Mouse (Mus musculus) CH12.LX (cell line): ENCODE data around the gene Acadl. TPM values are rescaled to one million over a fixed set of nuclear protein-coding genes. Genes with fewer than 3 reads are reported as not detected.

Experiments
- DNase-seq: peaks from one replicate; pipeline ENCODE4 v3.0.0-alpha.2; 2013; ENCODE audit errors: extremely low read depth
- H3K27ac ChIP-seq: 2 replicates; pipeline ENCODE4 v1.5.1; 2012; ENCODE audit warnings: low read depth, mild to moderate bottlenecking, control low read depth, moderate library complexity; ENCODE audit not compliant: insufficient read depth
- H3K27me3 ChIP-seq: replicated peaks from 2 replicates; pipeline ENCODE3; 2012; ENCODE audit warnings: inconsistent platforms
- H3K36me3 ChIP-seq, 2 experiments: replicated peaks in 1 of 2; 2 replicates each; pipeline versions ENCODE3 to v1.6.1; 2012; ENCODE audit warnings: inconsistent platforms in 1 of 2, low read length in 1 of 2, mild to moderate bottlenecking in 1 of 2, mixed read lengths in 1 of 2, moderate library complexity in 1 of 2; ENCODE audit not compliant: control insufficient read depth in 1 of 2, insufficient read depth in 1 of 2
- H3K4me1 ChIP-seq, 2 experiments: 2 replicates each; pipeline ENCODE4 v1.6.1; 2012; ENCODE audit warnings: inconsistent platforms in 1 of 2, moderate library complexity in 1 of 2; ENCODE audit not compliant: insufficient read depth in 2 of 2, control insufficient read depth in 1 of 2
- H3K4me2 ChIP-seq: 2 replicates; pipeline ENCODE4 v1.6.1; 2012; ENCODE audit warnings: low read depth, mild to moderate bottlenecking, control low read depth; ENCODE audit not compliant: poor library complexity, insufficient read depth, severe bottlenecking
- H3K4me3 ChIP-seq, 3 experiments: fragments of 150-350 bp in 1 of 3; sonication (generic) in 1 of 3; replicated peaks in 1 of 3; 2 replicates each; pipeline versions ENCODE3 to v1.5.1; 2011 to 2012; ENCODE audit warnings: low read depth in 2 of 3, low read length in 2 of 3, mild to moderate bottlenecking in 2 of 3, moderate library complexity in 2 of 3, control low read depth in 1 of 3, improper control_type of control experiment in 1 of 3, inconsistent platforms in 1 of 3, mixed read lengths in 1 of 3; ENCODE audit not compliant: poor library complexity in 1 of 3
- H3K79me2 ChIP-seq: replicated peaks from 2 replicates; pipeline ENCODE4 v1.6.1; 2012; ENCODE audit warnings: mild to moderate bottlenecking, moderate library complexity; ENCODE audit not compliant: control insufficient read depth, poor library complexity, insufficient read depth, severe bottlenecking; ENCODE audit errors: extremely low read depth
- H3K9ac ChIP-seq: 2 replicates; pipeline ENCODE4 v1.6.1; 2012; ENCODE audit warnings: low read depth, mild to moderate bottlenecking, control low read depth, moderate library complexity; ENCODE audit not compliant: insufficient read depth
- H3K9me3 ChIP-seq: replicated peaks from 2 replicates; pipeline ENCODE3; 2012; ENCODE audit warnings: low read length, inconsistent platforms, mixed read lengths
- CHD2 ChIP-seq: IDR thresholded peaks from 2 replicates; pipeline ENCODE4 v1.6.1; 2011; ENCODE audit warnings: low read length, improper control_type of control experiment
- CTCF ChIP-seq, 2 experiments: IDR thresholded peaks in 1 of 2; conservative IDR thresholded peaks in 1 of 2; 2 replicates each; pipeline ENCODE4 v1.5.1; 2011 to 2012; ENCODE audit warnings: low read depth in 2 of 2, low read length in 2 of 2, improper control_type of control experiment in 1 of 2, inconsistent platforms in 1 of 2, mild to moderate bottlenecking in 1 of 2, moderate library complexity in 1 of 2
- ELF1 ChIP-seq: IDR thresholded peaks from 2 replicates; pipeline ENCODE4 v1.6.1; 2014; ENCODE audit warnings: low read depth, mild to moderate bottlenecking, inconsistent platforms, low read length, improper control_type of control experiment
- GABPA ChIP-seq: IDR thresholded peaks from 2 replicates; pipeline ENCODE4 v1.6.1; 2012; ENCODE audit warnings: low read depth, low read length, improper control_type of control experiment, inconsistent platforms; ENCODE audit not compliant: insufficient replicate concordance
- IRF4 ChIP-seq: IDR thresholded peaks from 2 replicates; pipeline ENCODE4 v1.6.1; 2014; ENCODE audit warnings: low read depth, mild to moderate bottlenecking, inconsistent platforms, low read length, improper control_type of control experiment
- JUN ChIP-seq: IDR thresholded peaks from 2 replicates; pipeline ENCODE4 v1.6.1; 2011; ENCODE audit warnings: low read depth, mild to moderate bottlenecking, low read length, improper control_type of control experiment, moderate library complexity; ENCODE audit not compliant: insufficient read depth
- MAFK ChIP-seq: IDR thresholded peaks from 2 replicates; pipeline ENCODE4 v1.6.1; 2011; ENCODE audit warnings: low read length, improper control_type of control experiment; ENCODE audit not compliant: insufficient replicate concordance
- NELFE ChIP-seq: IDR thresholded peaks from 2 replicates; pipeline ENCODE4 v1.6.1; 2011; ENCODE audit warnings: low read depth, low read length, improper control_type of control experiment
- RCOR1 ChIP-seq: conservative IDR thresholded peaks from 2 replicates; pipeline ENCODE4 v1.6.1; 2012; ENCODE audit warnings: low read depth, mild to moderate bottlenecking, inconsistent platforms, low read length, improper control_type of control experiment
- SIN3A ChIP-seq: IDR thresholded peaks from 2 replicates; pipeline ENCODE4 v1.6.1; 2012; ENCODE audit warnings: low read length, improper control_type of control experiment, inconsistent platforms
- TBP ChIP-seq: conservative IDR thresholded peaks from 2 replicates; pipeline ENCODE4 v1.6.1; 2011; ENCODE audit warnings: low read depth, low read length, improper control_type of control experiment
- UBTF ChIP-seq: IDR thresholded peaks from 2 replicates; pipeline ENCODE4 v1.6.1; 2012; ENCODE audit warnings: low read depth, mild to moderate bottlenecking, inconsistent platforms, low read length, improper control_type of control experiment, moderate library complexity
- ZC3H11A ChIP-seq: IDR thresholded peaks from 2 replicates; pipeline ENCODE4 v1.6.1; 2012; ENCODE audit warnings: low read depth, mild to moderate bottlenecking, inconsistent platforms, low read length, improper control_type of control experiment
- ZMIZ1 ChIP-seq: IDR thresholded peaks from 2 replicates; pipeline ENCODE4 v1.6.1; 2012; ENCODE audit warnings: low read depth, mild to moderate bottlenecking, inconsistent platforms, low read length, improper control_type of control experiment
- ZNF384 ChIP-seq: IDR thresholded peaks from 2 replicates; pipeline ENCODE4 v1.6.1; 2012; ENCODE audit warnings: low read depth, low read length, improper control_type of control experiment, inconsistent platforms
- dilution Hi-C: fragments of 300-500 bp; cut with MboI; formaldehyde crosslinking; loops from 2 replicates; pipeline ENCODE4 v1.14.3; 2020; ENCODE audit warnings: low sequenced_read_pairs; ENCODE audit not compliant: extremely low pct_unique_long_range_greater_than_20kb, extremely low pct_ligation_motif_present
- in situ Hi-C: fragments of 300-500 bp; cut with MboI; formaldehyde crosslinking; loops from 3 replicates; pipeline ENCODE4 v1.14.3; 2019; ENCODE audit warnings: low sequenced_read_pairs, low pct_ligation_motif_present, low pct_unique_long_range_greater_than_20kb, mixed read lengths
- polyA plus RNA-seq: library from polyadenylated mRNA; unstranded; fragments of >175 nt; gene quantifications from 2 replicates; pipeline ENCODE4 v1.2.1, GENCODE M21; 2012; ENCODE audit warnings: low read depth; ENCODE audit not compliant: insufficient read length
- total RNA-seq, 2 experiments: library from RNA; depleted of rRNA; stranded (reverse); fragments of 300-350 nt in 1 of 2; fragments of >200 nt in 1 of 2; gene quantifications; 2 replicates each; pipeline ENCODE4 v1.2.3; 2012 to 2014

Acadl gene
- total and polyA plus RNA-seq, 3 experiments: 24.7 to 58.9 (median 26.2) TPM

DNA sequence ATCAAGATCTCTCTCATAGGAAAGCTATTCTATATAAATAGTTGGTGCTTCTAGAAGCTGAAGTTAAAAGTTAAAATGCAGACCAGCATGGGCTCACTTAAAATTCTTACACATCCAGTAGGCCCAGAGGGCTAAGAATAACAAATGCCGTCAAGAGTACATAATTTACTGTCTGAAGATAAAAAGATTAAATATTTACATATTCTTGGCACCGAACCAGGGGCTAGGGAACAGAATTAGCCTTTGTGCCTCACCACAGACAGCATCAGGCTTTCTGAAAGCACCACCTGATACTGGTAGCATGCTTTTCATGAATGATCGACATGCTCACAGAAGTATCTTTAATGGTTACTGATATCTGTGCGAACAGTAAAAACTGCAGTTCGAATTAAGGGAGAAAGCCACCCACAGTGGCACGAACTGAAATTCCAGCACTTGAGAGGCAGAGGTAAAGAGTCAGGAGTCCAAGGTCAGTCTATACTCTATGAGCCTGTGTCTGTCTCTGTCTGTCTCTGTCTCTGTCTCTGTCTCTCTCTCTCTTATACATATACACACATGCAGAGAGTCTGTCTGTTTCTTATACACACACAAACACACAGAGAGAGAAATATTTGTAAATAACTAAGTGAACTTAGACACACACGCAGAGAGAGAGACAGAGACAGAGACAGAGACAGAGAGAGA lies 23.2 kb downstream of the Acadl start:
- dilution Hi-C loops: no loop called here
- peaks cover 38 to 52% of the 10 kb centered on the region in 2 experiments for H3K36me3 ChIP-seq

DNA sequence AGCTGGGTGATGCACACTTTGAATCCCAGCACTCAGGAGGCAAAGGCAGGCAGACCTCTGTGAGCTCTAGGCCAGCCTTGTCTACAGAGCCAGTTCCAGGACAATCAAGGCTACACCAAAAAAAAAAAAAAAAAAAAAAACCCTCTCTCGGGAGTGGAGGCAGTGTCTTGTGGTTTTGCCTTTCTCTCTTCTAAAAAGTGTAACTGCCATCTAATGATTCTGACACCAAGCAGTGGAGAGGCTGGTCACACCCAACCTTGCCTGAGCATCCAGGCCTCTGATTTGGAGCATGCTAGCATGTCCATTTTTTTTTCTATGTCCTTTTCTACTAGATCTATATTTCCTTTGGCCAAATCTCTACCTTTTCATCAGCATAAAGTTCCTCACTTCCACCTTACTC lies 23.9 kb downstream of the Acadl start:
- H3K27ac ChIP-seq: no peak overlapping the region
- peaks cover 41 to 57% of the 10 kb centered on the region in 2 experiments for H3K36me3 ChIP-seq
- dilution Hi-C loops: no loop called here
- H3K9me3 ChIP-seq: no peaks in the 10 kb centered on the region
- H3K79me2 ChIP-seq: no peaks in the 10 kb centered on the region
- DNase-seq: no peak
- no peaks in the 10 kb centered on the region for H3K27me3 ChIP-seq
- no peak overlapping the region for H3K4me2 ChIP-seq
- H3K9ac ChIP-seq: no peak overlapping the region
- TF ChIP-seq IRF4: no peak
- peak; percentile 73 for TF ChIP-seq ZNF384
- TF ChIP-seq, all 38 proteins: peak for 1
- H3K4me3 ChIP-seq: no peak overlapping the region
- in situ Hi-C loops: no loop called here
- peaks cover 0 to 29% of the 10 kb centered on the region in 2 experiments; a peak in 2 of 4 replicates for H3K4me1 ChIP-seq

More for the DNA sequence above, 23.2 kb downstream of the Acadl start:
- no peak overlapping the region for H3K4me3 ChIP-seq
- no peak overlapping the region for H3K27ac ChIP-seq
- in situ Hi-C loops: no loop called here
- H3K79me2 ChIP-seq: no peaks in the 10 kb centered on the region
- H3K4me1 ChIP-seq: peaks cover 0 to 29% of the 10 kb centered on the region in 2 experiments; a peak in 2 of 4 replicates
- H3K9ac ChIP-seq: no peak overlapping the region
- H3K9me3 ChIP-seq: no peaks in the 10 kb centered on the region
- TF ChIP-seq ZC3H11A (no peak), ZMIZ1 (no peak), RCOR1 (no peak), ZNF384 (no peak), CTCF (conservative IDR thresholded peaks at IDR 0.05 in 1 of 2, IDR thresholded peaks at IDR 0.05 in 1 of 2; ENCODE audit: low read depth in 2 of 2, low read length in 2 of 2) (no peak), JUN (no peak), ELF1 (no peak), CHD2 (no peak), TBP (no peak), NELFE (no peak), SIN3A (no peak), GABPA (no peak), UBTF (no peak), MAFK (no peak)
- TF ChIP-seq, all 38 proteins: peak for 0
- Histone ChIP-seq H3K4me2 (no peak overlapping the region), H3K27me3 (no peaks in the 10 kb centered on the region)
- DNase-seq: no peak
